Mouse (Mus musculus) lung, embryonic 16.5 days (tissue): ENCODE measurements around the gene Slc35g1. TPM values are rescaled to one million over a fixed set of nuclear protein-coding genes. Genes with fewer than 3 reads are reported as not detected.

Experiments
- ATAC-seq: fragments of 200-750 bp; cut with Nextera tagmentation; 2 replicates; pipeline ENCODE4 v1.8.0; 2017; ENCODE audit warnings: low read depth, mild to moderate bottlenecking, moderate library complexity
- H3K27ac ChIP-seq: fragments of 300-500 bp; sonication (generic); 2 replicates; pipeline ENCODE4 v1.5.1; 2014; ENCODE audit warnings: mild to moderate bottlenecking, control low read depth, low read length
- H3K27me3 ChIP-seq: fragments of 300-500 bp; sonication (generic); 2 replicates; pipeline ENCODE4 v1.6.1; 2014; ENCODE audit warnings: low read depth, low read length, mixed read lengths; ENCODE audit not compliant: control insufficient read depth, insufficient read depth
- H3K36me3 ChIP-seq: fragments of 300-500 bp; sonication (generic); 2 replicates; pipeline ENCODE4 v1.6.1; 2014; ENCODE audit warnings: low read length; ENCODE audit not compliant: control insufficient read depth, insufficient read depth
- H3K4me1 ChIP-seq: fragments of 300-500 bp; sonication (generic); replicated peaks from 2 replicates; pipeline ENCODE4 v1.6.1; 2014; ENCODE audit warnings: low read length, mixed read lengths; ENCODE audit not compliant: control insufficient read depth, insufficient read depth
- H3K4me2 ChIP-seq: fragments of 300-500 bp; sonication (generic); 2 replicates; pipeline ENCODE4 v1.6.1; 2014; ENCODE audit warnings: low read depth, low read length, control low read depth
- H3K4me3 ChIP-seq: fragments of 300-500 bp; sonication (generic); 2 replicates; pipeline ENCODE4 v1.5.1; 2014; ENCODE audit warnings: mild to moderate bottlenecking, low read length, control low read depth
- H3K9ac ChIP-seq: fragments of 300-500 bp; sonication (generic); 2 replicates; pipeline ENCODE4 v1.6.1; 2014; ENCODE audit warnings: low read length, control low read depth
- H3K9me3 ChIP-seq: fragments of 300-500 bp; sonication (generic); 2 replicates; pipeline ENCODE4 v1.6.1; 2016; ENCODE audit warnings: low read length; ENCODE audit not compliant: control insufficient read depth
- WGBS: fragments of 180-500 bp; shearing (Covaris S2); extraction: QIAGEN DNeasy Blood & Tissue Kit; methylation state at CpG from one replicate; pipeline ENCODE4 v1.1.7; 2014; 5-methylcytosine and 5-hydroxymethylcytosine counted together
- polyA plus RNA-seq: library from polyadenylated mRNA; unstranded; fragments of >200 nt; fragmentation: Nextera tagmentation; extraction: Ambion mirVana; gene quantifications from 2 replicates; pipeline ENCODE4 v1.2.1, GENCODE M21; 2015

Gene Slc35g1
- polyA plus RNA-seq = 2.8 and 2.9 TPM in 2 replicates

- Histone ChIP-seq H3K4me3 (peak within 1 kb of the TSS; percentile 69), H3K4me1 (no peaks in the 10 kb centered on the region; the same call in 1 of the 2 replicates), H3K27ac (no peak within 1 kb of the TSS), H3K4me2 (peak within 1 kb of the TSS; percentile 96), H3K9me3 (no peaks in the 10 kb centered on the region), H3K27me3 (no peaks in the 10 kb centered on the region; the same call in 1 of the 2 replicates), H3K9ac (peak within 1 kb of the TSS; percentile 73), H3K36me3 (no peaks in the 10 kb centered on the region)
- WGBS = 2% methylated on average over 33 of the region's 90 CpGs
- ATAC-seq = peak; percentile 89
These were observed at the start of gene Slc35g1 for GRCm38 (mm10) chr19:38395701-38396632. TSS of gene Slc35g1 (plus strand) at chr19:38395980.

- no peaks in the 10 kb centered on the region for H3K36me3 ChIP-seq
- H3K9me3 ChIP-seq = no peaks in the 10 kb centered on the region
- no peak overlapping the region for H3K9ac ChIP-seq
- no peaks in the 10 kb centered on the region for H3K27me3 ChIP-seq
- no peak overlapping the region for H3K4me3 ChIP-seq
- ATAC-seq = no peak
- 37% methylated on average over 13 of the region's 13 CpGs for WGBS
- no peaks in the 10 kb centered on the region for H3K4me1 ChIP-seq
- H3K27ac ChIP-seq = no peak overlapping the region
- H3K4me2 ChIP-seq = no peak overlapping the region
These were observed 47.3 kb upstream of the Slc35g1 start for GRCm38 (mm10) chr19:38348271-38349012.

- Histone ChIP-seq H3K27ac (no peak overlapping the region), H3K4me1 (no peaks in the 10 kb centered on the region), H3K27me3 (no peaks in the 10 kb centered on the region), H3K4me2 (no peak overlapping the region), H3K9ac (no peak overlapping the region), H3K9me3 (no peaks in the 10 kb centered on the region), H3K4me3 (no peak overlapping the region), H3K36me3 (no peaks in the 10 kb centered on the region)
- no peak for ATAC-seq
- WGBS = 86% methylated on average over 5 of the region's 5 CpGs
These were observed 46.8 kb upstream of the Slc35g1 start for GRCm38 (mm10) chr19:38349013-38349341.

- Histone ChIP-seq H3K4me1 (no peaks in the 10 kb centered on the region), H3K4me2 (no peak overlapping the region), H3K4me3 (no peak overlapping the region), H3K9me3 (no peaks in the 10 kb centered on the region), H3K36me3 (no peaks in the 10 kb centered on the region), H3K9ac (no peak overlapping the region), H3K27ac (no peak overlapping the region), H3K27me3 (no peaks in the 10 kb centered on the region)
- WGBS = 72% methylated on average over 2 of the region's 2 CpGs
- ATAC-seq = no peak
These were observed 44.6 kb upstream of the Slc35g1 start for GRCm38 (mm10) chr19:38351202-38351601.

GRCm38 (mm10) chr19:38351728-38352127, 44.1 kb upstream of the Slc35g1 start:
- Histone ChIP-seq H3K27ac (no peak overlapping the region), H3K9ac (no peak overlapping the region), H3K4me1 (no peaks in the 10 kb centered on the region), H3K9me3 (no peaks in the 10 kb centered on the region), H3K4me2 (no peak overlapping the region), H3K36me3 (no peaks in the 10 kb centered on the region), H3K4me3 (no peak overlapping the region), H3K27me3 (no peaks in the 10 kb centered on the region)
- 74% methylated on average over 3 of the region's 3 CpGs for WGBS
- ATAC-seq = no peak

- ATAC-seq = 0 out of 2 replicates have a peak, but pooled peaks have one; percentile 36
- 33% methylated on average over 6 of the region's 6 CpGs for WGBS
These were observed 43.2 kb upstream of the Slc35g1 start for GRCm38 (mm10) chr19:38352495-38353130.

GRCm38 (mm10) chr19:38354279-38354678, 41.5 kb upstream of the Slc35g1 start:
- no peaks in the 10 kb centered on the region for H3K27me3 ChIP-seq
- no peak overlapping the region for H3K27ac ChIP-seq
- 71% methylated on average over 1 of the region's 1 CpGs for WGBS

More at GRCm38 (mm10) chr19:38352495-38353130, 43.2 kb upstream of the Slc35g1 start:
- H3K4me2 ChIP-seq = no peak overlapping the region
- no peaks in the 10 kb centered on the region for H3K36me3 ChIP-seq
- no peaks in the 10 kb centered on the region for H3K27me3 ChIP-seq
- H3K9ac ChIP-seq = no peak overlapping the region
- no peak overlapping the region for H3K27ac ChIP-seq
- no peaks in the 10 kb centered on the region for H3K9me3 ChIP-seq
- no peak overlapping the region for H3K4me3 ChIP-seq
- no peaks in the 10 kb centered on the region for H3K4me1 ChIP-seq

GRCm38 (mm10) chr19:38354819-38355360, 40.9 kb upstream of the Slc35g1 start:
- Histone ChIP-seq H3K4me3 (no peak overlapping the region), H3K4me2 (no peak overlapping the region), H3K4me1 (no peaks in the 10 kb centered on the region), H3K9me3 (no peaks in the 10 kb centered on the region; the same call in 1 of the 2 replicates), H3K9ac (no peak overlapping the region), H3K27me3 (no peaks in the 10 kb centered on the region), H3K27ac (no peak overlapping the region), H3K36me3 (no peaks in the 10 kb centered on the region)
- 53% methylated on average over 10 of the region's 10 CpGs for WGBS
- ATAC-seq = no peak

More at GRCm38 (mm10) chr19:38354279-38354678, 41.5 kb upstream of the Slc35g1 start:
- Histone ChIP-seq H3K4me1 (no peaks in the 10 kb centered on the region), H3K9me3 (no peaks in the 10 kb centered on the region; the same call in 1 of the 2 replicates), H3K4me3 (no peak overlapping the region), H3K9ac (no peak overlapping the region), H3K36me3 (no peaks in the 10 kb centered on the region), H3K4me2 (no peak overlapping the region)
- no peak for ATAC-seq
